Mouse (Mus musculus): ENCODE data around the gene Itgb2.

Gene Itgb2

DNA sequence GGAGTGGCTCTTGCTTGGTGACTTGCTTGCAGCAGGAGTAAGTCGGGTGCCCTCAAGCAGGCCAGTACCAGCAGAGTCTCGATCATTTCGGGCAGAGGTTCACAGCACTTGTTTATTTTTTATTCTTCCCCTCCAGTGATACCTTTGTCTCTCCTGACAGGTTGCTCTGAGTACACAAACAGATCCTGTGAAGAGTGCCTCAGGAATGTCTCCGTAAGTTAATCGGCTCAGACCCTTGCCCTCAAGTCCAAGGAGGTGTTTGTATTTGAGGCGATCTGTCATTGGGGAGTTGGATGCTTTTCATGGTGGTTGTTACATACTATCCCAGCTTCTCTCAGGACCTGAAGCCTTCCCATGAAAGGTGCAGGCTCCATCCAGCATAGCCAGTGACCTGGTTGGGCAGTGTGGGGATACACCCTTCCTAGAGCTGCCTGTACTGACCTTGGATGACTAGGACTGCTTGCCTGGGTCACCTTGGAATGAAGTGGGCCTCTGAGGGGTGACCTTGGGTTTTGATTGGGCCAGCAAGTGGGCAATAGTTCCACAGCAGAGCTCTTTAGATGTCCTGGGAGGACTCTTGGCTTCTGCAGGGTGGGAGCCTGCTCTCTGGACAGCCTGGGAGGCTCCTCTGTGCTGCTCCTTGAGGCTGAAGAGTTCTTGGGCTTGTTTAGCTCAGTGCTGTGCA is 57.2 kb downstream of the Itgb2 start:
- DNase-seq (ENCODE audit: low spot score in 2 of 2): no peak

- DNase-seq (ENCODE audit: low spot score in 2 of 2): no peak
Measured at GRCm38 (mm10) chr10:77588036-77588435, 58.0 kb downstream of the Itgb2 start.

- DNase-seq (ENCODE audit: low spot score in 2 of 2): no peak
Measured at GRCm38 (mm10) chr10:77589117-77589516, 59.1 kb downstream of the Itgb2 start.

DNA sequence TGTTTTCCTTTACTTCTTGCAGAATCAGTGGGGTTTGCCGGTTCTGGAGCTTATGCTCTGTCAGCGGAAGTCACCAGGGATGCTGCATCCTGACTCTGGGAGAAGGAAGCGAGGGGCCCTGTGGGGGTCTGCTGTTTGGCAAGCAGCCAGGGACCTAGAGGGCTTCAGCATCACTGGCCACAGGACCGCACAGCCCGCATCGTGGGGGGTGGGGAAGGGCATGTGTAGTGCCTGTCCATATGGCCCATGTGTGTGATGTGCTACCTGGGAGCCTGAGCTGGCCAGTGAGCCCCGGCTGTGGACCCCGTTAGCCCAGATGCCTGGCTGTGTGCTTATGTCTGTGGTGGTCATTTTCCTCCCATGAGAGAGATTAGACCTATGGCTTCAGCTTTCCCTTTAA is 59.7 kb downstream of the Itgb2 start:
- no peak for DNase-seq (ENCODE audit: low spot score in 2 of 2)

- no peak for DNase-seq (ENCODE audit: low spot score in 2 of 2)
Measured at GRCm38 (mm10) chr10:77590812-77591211, 60.8 kb downstream of the Itgb2 start.

DNA sequence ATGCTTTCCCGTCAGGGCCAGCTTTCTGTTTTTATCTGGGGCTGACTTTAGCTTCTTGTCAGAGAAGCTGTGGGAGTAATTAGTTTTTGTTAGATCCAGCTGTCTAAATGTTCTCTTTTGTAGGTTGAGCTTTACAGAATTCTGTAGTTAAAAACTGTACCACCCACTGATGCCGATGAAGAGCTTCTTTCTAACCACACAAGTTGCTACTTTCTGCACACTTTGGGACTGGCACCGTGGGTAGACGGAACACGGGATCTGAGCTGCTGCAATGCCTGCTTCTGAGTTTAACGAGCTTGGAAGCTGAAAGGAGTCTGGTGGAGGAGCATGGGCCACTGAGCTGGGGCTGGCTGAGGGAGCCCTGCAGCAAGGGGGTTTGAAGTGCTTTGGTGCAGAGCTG is 61.5 kb downstream of the Itgb2 start:
- peak; percentile 38 to 56 for DNase-seq (ENCODE audit: low spot score in 2 of 2)

GRCm38 (mm10) chr10:77596060-77596459 is 66.0 kb downstream of the Itgb2 start:
- no peak for DNase-seq (ENCODE audit: low spot score in 2 of 2)

- no peak for DNase-seq (ENCODE audit: low spot score in 2 of 2)
Measured at GRCm38 (mm10) chr10:77603021-77603420, 73.0 kb downstream of the Itgb2 start.

- no peak for DNase-seq (ENCODE audit: low spot score in 2 of 2)
Measured at GRCm38 (mm10) chr10:77604111-77604510, 74.1 kb downstream of the Itgb2 start.

- no peak for DNase-seq (ENCODE audit: low spot score in 2 of 2)
Measured at GRCm38 (mm10) chr10:77604958-77605357, 74.9 kb downstream of the Itgb2 start.

- no peak for DNase-seq (ENCODE audit: low spot score in 2 of 2)
Measured at GRCm38 (mm10) chr10:77605368-77605767, 75.3 kb downstream of the Itgb2 start.

- DNase-seq (ENCODE audit: low spot score in 2 of 2): peak; percentile 76 to 87
Measured at GRCm38 (mm10) chr10:77605908-77606826, 76.1 kb downstream of the Itgb2 start, which contains the start of the genes Sumo3 and Gm49325. Gene Sumo3 (plus strand): TSS chr10:77606097. Gene Gm49325 (plus strand): TSS chr10:77606197.

GRCm38 (mm10) chr10:77606855-77607254 is 76.8 kb downstream of the Itgb2 start:
- DNase-seq (ENCODE audit: low spot score in 2 of 2): no peak

- DNase-seq (ENCODE audit: low spot score in 2 of 2): no peak
Measured at GRCm38 (mm10) chr10:77607441-77607840, 77.4 kb downstream of the Itgb2 start.

DNA sequence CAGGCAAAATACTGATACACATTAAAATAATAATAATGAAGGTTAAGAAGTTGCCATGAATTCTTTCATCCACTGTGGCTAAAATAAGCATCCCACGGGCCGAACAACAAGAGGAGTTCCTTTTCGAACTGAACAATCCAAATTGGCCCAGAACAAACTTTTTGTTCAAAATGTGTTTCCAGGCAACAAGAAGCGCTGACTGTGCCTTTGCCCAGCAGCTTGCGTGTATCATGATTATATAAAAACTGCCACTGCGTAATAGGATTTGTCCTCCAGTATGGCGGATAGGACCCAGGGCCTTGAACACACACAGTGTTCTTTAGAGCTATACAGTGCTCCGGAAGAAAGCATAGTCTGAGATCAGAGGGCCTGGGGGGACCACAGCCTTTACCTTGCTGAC is 78.5 kb downstream of the Itgb2 start:
- DNase-seq (ENCODE audit: low spot score in 2 of 2): no peak

DNA sequence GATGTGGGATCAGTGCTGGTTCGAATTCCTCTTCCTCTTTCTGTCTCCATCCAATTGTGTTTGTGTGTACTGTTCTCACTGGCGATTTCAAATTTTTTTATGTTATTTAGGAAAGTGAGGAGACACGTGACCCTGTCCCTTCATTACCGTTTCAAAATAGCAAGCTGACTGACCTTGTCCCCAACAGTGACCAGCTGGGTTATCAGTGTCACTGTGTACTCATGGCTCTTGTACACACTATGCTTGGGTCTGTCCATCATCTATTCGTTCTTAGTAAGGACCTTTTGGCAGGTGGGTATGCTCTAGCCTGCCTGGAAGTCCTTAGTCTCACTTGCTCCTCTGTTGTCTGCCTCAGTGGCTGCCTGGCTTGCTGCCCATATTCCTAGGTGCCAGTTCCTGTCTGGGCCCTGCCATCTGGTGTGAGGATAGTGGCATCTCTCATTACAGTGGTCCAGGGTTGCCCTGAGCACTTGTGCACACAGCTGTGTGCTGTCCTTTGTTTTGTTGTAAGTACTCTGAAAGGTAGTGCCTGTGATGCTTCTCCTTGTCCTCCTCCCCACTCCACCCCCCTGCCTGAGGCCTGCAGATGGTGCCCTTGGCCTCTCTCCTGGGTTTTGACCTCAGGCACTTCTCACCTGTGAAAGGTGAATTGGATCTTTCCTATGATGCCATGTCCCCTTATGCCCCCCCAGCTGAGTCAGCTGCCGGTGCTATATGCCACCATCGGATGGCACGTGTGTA is 80.3 kb downstream of the Itgb2 start:
- DNase-seq (ENCODE audit: low spot score in 2 of 2): no peak

GRCm38 (mm10) chr10:77613409-77613808 is 83.4 kb downstream of the Itgb2 start:
- DNase-seq (ENCODE audit: low spot score in 2 of 2): no peak
